Mouse (Mus musculus) kidney, adult 2 months (tissue): ENCODE data around the gene Rnf144a.

Source experiments
- CTCF ChIP-seq: fragments of 200-500 bp; conservative IDR thresholded peaks from 2 replicates; pipeline ENCODE4 v1.5.1; 2011; ENCODE audit warnings: low read depth, mild to moderate bottlenecking, control low read depth, low read length, moderate library complexity, mixed read lengths; ENCODE audit not compliant: insufficient read depth, insufficient read length
- POLR2A ChIP-seq: fragments of 200-500 bp; IDR thresholded peaks from one replicate; pipeline ENCODE4 v1.6.1; 2011; ENCODE audit warnings: low read depth, low read length, control low read depth

- TF ChIP-seq CTCF (no peak), POLR2A (no peak)
These were observed 41.3 kb downstream of the Rnf144a start for GRCm38 (mm10) chr12:26373721-26374120.
